Mouse (Mus musculus): ENCODE data around the gene Dnajb12.
"Not testable (repeated sequence)": the region's sequence is repeated elsewhere in the genome, so short reads cannot be mapped to it uniquely, and the experiment has no call there.

Gene Dnajb12

DNA sequence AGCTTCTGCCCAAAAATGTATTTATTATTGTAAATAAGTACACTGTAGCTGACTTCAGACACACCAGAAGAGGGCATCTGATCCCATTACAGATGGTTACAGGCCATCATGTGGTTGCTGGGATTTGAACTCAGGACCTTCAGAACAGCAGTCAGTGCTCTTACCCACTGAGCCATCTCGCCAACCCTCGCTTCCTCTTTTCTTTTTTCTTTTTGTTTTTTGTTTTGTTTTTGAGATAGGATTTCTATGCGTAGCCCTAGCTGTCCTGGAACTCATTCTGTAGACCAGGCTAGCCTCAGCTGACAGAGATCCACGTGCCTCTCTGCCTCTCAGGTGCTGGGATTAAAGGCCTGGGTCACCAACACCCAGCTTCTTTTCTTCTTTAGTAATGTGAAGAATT lies 6.7 kb upstream of the Dnajb12 start:
- not testable (repeated sequence) for DNase-seq (ENCODE audit: low read depth)

DNA sequence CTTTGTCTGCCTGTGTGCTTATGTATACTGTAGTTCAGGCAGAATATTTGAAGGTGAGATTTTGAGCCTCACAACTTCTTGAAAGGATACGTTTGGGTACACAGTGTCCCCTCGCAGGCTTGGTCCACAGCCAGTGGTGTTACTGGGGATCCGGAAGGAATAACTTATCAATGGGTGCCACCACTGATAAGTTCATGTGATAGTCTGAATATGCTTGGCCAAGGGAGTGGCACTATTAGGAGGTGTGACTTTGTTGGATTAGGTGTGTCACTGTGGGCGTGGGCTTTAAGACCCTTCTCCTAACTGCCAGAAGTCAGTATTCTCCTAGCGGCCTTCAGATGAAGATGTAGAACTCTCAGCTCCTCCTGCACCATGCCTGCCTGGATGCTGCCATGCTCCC lies 6.2 kb upstream of the Dnajb12 start:
- DNase-seq (ENCODE audit: low read depth), result no peak

DNA sequence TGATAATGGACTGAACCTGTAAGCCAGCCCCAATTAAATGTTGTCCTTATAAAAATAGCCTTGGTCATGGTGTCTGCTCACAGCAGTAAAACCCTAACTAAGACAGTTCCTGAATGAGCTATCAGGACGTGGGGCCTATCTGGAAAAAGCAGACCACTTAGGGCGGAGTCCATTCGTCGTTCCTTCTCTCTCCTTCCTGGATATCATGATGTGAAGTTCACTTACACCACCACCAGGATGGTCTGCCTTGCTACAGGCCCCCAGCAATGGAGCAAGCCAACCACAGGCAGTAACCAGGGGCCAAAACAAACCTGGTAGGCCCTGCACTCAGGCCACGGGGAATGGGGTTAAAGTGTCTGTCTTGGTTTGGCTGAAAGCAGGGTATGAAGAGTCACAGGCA lies 5.7 kb upstream of the Dnajb12 start:
- DNase-seq (ENCODE audit: low read depth), result no peak

DNA sequence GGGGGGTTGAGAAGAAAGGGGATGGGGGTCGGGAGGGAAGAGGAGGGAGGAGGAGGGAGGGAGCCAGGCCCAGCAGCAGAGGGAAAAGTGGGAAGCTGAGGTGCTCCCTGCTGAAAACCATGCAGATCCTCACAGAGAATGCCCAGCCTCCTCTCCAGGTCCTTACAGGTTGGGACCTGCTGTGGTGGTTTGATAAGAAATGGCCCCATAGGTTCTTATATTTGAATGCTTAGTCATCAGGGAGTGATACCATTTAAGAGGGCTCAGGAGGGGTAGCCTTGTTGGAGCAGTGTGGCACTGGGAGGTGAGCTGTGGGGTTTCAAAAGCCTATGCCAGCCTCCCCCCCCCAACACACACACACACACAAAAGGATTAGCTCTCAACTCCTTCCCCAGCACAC lies 4.0 kb upstream of the Dnajb12 start:
- no peak for DNase-seq (ENCODE audit: low read depth)

DNA sequence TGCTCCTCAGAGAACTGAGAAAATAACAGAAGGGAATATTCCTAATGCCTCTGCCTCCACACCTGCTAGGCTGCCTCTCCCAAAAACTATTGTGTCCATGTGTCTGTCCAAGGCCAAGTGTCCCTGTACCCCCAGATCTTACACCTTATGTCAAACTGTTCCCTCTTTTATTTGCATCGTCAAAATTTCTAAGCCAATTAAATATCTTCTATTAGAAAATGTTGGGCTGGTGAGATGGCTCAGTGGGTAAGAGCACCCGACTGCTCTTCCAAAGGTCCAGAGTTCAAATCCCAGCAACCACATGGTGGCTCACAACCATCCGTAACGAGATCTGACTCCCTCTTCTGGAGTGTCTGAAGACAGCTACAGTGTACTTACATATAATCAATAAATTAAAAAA lies 2.7 kb upstream of the Dnajb12 start:
- DNase-seq (ENCODE audit: low read depth), result not testable (repeated sequence)

DNA sequence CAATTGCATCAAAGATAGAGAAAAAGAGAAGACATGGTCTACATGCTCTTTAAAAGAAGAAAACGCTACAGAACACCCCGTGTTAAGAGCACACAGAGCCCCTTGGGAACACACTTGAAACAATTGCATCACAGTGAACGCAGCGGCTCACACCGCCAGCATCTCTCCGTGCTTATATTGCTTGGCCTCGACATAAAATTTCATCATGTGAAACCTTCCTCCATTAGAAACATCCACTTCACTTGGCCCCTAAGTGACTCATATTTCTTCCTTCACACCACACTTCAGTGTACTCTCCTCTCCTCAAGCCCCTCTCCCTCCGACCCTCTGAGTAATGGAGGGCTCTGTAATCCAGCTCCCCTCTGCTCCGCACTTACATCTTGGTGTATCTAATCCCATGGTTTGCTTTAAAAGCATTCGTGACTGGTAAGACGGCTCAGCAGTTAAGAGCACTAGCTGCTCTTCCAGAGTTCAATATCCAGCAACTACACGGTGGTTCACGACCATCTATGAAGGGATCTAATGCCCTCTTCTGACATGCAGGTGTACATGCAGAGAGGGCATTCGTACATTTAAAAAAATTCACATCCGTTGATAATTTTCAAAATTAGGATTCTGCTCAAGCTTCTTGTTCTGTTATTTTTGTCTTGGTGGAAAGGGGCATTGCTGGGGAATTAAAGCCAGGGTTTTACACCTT lies 1.8 kb upstream of the Dnajb12 start:
- no peak for DNase-seq (ENCODE audit: low read depth)

DNA sequence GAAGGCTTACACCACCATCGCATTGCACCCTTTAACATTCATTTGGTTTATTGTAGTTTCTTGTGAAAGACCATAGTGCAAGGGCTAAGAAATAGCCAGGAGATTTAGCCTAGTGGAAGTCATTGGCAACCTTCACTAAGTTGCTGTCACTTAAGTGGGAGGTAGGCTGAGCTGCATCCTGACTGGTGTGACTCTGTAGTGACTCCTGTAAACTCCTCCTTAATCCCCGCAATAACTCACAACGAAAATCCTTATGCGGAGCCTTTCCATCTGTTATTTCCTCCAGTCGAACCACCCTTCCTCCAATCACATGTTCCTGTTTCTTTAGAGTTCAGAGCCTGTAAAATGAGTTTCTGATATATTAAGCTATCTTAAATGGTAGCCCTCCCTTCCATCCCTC lies 533 bp upstream of the Dnajb12 start:
- DNase-seq (ENCODE audit: low read depth), result no peak

DNA sequence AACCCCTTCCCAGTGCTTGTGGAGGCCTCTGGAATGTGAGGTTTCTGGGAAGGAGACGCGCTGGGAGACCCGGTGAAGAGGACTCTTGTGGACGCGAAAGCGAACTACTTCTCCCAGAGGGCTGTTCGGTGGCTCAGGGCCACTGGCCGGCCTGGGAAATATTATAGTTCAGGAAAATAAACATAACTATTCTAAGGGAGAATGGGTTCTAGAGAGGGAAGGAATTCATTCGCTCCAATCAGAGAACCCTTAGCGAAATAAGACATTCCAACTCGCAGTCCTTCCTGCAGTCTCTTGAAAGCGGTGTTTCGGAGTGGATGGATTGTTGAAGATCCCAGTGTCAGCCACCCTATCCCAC lies 652 bp downstream of the Dnajb12 start:
- no peak for DNase-seq (ENCODE audit: low read depth)

DNA sequence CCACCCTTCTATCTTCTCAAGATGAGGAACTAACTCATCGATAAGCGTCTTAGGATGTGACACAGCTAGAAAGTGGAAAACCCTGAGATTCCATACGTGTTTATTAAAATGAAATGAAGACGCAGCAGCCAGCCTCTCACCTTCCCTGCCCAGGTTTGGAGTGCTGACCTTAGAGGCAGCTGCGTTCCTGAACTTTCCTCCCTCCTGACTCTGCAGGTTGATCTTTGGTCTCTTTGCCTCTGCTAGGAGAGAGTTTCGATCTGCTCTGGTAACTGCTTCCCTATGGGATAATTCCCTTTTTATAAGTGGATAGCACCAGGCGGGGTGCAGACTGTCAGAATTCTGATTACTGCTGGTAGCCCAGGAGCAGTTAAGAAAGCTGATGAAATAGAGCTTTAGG lies 1.5 kb downstream of the Dnajb12 start:
- DNase-seq (ENCODE audit: low read depth), result no peak

DNA sequence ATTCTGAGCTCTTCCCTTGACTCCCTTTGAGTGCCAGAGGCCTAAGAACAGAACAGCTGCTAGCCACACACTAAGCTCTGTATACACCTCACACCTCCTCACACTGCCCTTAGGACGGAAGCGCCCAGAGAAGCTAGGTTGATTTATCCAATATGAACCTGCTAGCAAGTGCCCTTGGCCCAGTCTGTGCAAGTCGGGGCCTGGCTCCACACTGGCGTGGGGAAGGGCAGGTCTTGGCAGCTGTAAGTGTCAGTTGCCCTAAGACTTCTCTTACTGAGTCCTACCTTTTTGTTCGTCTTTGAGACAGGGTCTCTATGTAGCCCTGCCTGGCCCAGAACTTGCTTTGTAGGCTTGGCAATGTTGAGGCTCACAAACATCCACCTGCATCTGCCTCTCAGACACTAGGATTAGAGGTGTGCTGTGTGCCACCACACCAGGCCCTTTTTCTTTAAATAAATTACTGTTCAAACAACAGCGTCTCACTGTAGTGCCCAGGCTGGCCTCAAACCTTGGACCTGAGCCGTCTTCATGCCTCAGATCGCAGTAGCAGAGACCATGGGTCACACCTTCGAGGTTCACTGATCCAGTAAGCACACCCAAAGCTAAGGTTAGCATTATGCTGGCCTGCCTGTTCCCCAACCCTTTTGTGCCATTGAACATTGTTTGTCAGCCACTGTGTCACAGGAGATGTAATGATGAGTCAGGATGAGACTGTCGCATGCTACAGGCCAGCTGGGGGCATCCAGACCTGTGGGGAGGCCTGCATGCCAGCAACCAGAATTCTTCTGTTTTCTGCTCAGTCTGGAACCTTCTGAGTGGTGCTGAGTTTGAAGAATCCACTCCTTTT lies 5.2 kb downstream of the Dnajb12 start:
- no peak for DNase-seq (ENCODE audit: low read depth)

DNA sequence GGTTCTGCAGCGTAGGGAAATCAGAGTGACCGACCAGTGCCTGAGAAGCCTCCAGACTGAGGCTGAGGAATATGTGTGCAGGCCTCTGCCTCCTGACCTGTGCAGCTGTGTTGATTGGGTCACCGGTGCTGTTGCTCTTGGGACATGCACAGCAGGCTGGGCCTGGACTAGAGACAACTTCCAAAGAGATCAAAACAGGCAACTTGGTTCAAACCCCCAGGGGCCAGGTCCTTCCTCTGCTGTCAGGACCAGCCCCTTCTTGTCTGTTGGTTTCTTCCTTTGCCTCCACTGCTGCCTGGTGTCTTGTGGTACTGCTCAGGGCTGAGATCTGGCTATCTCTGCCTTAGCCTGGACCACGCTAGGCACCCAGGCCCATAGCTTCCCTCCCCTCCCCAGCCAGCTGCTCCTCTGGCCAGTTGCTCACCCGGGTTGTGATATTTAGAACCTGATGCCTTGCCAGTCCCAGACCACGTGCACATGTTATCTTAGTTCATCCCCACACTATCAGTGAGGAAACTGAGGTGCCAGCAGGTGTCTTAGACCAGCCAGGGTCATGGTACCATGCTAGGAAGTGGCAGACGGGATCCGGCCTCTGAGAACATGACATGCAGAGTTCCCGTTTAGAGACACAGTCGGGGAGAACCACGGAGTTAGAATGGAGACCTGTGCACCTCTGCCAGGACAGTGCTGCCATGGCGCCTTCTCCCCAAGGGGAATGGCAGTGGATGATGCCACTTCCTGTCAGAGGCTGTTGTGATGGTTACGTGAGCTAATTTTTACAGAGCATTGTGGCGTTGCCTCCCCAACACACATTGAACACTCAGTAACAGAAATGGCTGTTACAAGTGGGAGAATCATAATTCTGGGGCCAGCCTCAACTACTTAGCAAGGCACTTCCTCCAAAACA lies 6.1 kb downstream of the Dnajb12 start:
- DNase-seq (ENCODE audit: low read depth), result peak; percentile 53

DNA sequence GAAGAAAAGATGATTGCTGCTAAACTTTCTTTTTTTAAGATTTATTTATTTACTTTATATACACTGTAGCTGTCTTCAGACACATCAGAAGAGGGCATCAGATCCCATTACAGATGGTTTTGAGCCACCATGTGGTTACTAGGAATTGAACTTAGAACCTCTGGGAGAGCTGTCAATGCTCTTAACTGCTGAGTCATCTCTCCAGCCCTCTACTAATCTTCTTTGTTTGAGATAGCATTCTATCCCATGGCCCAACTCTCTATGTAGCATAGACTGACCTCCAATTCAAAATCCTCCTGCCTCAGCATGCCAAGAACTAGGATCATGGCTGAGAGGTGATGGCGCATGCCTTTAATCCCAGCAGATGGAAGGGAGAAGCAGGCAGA lies 6.7 kb downstream of the Dnajb12 start:
- no peak for DNase-seq (ENCODE audit: low read depth)

DNA sequence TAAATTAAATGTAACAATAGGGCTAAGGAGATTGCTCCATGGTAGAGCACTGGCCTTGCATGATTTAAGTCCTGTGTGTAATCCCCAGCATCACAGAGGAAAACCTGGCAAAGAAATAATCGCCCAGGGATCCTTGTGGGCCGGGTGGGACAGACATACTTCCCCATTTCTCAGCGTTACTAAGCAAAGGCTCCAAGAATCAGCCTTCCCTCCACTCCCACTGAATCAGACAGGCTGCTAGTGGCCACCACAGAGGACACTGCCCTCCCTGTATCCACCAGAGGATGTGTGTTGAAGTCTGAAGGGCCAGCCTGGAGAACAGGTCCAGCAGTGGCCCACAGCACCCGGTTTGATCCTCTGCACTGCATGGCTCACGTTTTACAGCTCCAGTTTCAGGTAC lies 8.1 kb downstream of the Dnajb12 start:
- no peak for DNase-seq (ENCODE audit: low read depth)

DNA sequence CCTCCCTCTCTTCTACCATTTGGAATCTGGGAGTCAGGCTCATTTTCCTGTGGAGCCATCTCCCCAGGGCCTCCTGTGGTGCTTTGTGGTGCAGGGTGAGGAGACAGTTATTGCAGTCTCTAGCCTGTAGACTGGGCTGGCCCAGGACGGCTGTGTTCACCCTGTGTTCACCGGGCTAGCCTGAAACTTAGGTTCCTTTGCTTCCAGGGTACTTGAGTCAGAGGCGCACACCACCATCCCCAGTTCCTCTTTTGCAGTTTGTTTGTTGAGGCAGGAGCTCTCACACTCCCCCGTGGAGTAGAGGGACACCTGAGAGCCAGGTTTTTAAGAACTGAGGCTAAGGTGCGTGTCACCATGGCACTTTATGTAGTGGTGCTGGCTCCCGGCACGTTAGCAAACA lies 10.0 kb downstream of the Dnajb12 start:
- DNase-seq (ENCODE audit: low read depth), result no peak

DNA sequence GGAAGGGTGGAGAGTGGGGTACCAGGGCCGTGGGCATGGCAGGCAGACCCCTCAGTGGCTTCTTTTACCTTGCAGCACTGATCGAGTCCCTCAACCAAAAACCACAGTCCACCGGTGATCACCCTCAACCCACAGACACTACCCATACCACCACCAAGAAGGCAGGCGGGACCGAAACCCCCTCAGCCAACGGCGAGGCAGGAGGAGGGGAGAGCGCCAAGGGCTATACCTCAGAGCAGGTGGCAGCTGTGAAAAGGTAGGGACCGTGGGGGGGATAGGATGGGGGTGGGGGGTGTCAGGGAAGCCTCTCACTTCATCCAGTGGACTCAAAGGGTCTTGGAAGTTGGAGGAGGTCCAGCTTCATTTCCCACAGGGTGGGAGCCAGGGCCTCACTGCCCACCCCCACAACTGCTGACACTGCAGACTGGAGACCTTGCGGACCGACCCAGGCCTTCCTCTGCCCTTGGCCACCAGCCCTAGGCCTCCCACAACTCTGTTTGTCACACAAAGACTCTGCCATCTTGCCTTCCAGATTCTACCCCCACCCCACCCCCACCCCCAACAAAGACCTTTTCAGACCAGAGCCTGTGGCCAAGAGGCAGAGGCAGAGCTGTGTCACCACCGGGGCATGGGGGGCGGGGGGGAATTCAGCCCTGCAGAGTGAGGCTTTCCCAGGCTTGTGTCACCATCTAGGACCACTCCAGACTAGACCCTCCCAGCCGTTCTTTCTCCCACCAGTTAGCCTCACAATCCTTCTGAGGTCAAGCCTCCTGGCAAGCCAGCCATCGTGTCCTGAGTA lies 10.8 kb downstream of the Dnajb12 start:
- no peak for DNase-seq (ENCODE audit: low read depth)

DNA sequence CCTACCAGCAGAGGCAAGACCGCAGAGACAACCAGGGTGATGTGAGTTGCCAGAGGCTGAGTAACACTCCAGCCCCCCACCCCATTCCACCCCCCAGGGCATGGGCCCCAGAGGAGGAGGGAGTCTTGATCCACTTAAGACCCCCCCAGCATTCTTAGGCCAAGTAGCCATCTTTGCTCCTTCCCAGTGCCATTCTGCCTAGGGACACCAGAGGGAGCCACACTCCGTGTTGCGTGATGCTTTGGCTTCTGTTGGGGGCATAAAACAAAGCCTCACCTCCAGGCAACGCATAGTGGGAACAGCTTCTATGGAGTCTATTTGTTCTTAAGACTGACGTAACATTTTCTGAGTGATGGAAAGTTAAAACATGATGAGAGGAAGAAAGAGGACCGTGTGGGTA lies 13.6 kb downstream of the Dnajb12 start:
- DNase-seq (ENCODE audit: low read depth), result peak; percentile 85

DNA sequence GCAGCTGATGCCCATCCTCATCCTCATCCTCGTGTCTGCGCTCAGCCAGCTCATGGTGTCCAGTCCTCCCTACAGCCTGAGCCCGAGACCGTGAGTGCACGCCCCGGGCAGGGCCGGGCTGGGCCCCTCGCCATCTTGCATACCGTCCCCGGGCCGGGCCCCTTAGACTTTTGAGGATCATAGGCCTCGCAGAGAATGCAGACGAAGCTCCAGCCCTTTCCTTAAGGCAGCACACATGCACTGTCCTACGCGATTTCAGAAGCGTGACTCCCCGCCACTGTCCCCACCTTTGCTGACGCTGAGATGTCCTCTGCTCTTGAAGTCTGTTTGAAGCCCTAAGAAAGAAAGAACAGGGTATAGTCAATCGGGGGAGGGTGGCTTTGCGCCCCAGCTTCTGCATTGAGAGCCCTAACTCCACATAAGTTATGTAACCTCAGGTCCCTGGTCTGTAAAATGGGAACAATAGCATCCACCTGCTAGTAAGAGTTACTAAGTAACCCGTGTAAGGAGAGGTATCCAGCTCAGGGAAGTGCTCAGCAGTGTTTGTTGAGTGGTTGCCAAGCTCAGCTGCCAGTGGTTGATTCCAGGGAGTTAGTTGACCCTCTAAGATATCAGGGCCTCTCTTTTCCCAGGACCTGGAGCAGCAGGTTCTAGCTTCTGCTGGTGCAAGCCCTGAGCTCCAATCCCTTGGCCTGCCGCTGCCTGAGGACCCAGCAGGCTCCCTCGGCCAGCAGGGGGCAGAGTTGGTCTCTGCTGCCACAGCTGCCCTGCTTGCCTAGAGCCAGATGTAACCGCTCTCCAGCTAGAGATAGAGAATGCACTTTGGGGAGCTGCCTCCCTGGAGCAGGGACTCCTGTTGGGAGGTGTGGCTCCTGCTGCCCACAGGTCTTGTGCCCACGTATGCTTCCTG lies 15.2 kb downstream of the Dnajb12 start:
- peak; percentile 92 for DNase-seq (ENCODE audit: low read depth)

DNA sequence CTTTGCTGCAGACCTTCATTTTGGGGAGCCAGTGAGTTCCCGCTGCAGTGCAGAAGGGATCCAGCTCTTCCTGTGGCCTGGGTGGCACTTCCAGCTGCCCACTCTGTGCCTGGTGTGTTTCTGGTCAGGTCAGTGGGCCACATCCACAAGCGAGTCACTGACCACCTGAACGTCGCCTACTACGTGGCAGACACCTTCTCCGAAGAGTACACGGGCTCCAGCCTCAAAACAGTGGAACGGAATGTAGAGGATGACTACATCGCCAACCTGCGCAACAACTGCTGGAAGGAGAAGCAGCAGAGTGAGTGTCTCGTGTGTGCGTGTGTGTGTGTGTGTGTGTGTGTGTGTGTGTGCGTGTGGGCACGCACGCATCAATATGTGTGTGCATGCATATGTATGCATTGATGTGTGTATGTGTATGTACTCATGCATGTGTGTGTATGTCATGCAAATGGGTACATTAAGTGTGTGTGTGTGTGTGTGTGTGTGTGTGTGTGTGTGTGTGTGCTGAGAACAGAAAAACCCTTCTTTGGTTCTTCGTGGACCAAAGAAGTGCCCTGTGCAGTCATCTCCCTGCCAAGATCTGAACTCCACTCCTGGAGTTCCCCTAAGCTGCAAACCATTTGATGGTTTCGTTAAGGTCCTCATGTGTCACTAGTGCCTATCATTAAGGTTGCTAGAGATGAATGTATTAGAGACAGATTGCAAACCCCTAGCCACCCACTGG lies 16.3 kb downstream of the Dnajb12 start:
- peak; percentile 78 for DNase-seq (ENCODE audit: low read depth)

DNA sequence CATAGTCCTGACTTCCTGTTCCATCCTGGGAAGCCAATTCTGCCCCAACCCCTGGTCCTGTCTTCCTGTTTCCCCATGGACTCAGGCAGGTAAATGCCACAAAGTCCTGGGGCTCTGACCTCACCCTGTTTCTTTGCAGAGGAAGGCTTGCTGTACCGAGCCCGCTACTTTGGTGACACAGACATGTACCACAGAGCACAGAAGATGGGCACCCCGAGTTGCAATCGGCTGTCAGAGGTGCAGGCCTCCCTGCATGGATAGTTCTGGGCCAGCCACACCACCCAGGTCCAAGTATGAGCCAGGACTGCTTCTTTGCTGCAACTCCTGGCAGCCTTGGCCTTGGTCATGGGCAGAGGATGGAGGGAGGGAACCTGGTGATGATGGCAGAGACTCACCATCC lies 16.9 kb downstream of the Dnajb12 start:
- no peak for DNase-seq (ENCODE audit: low read depth)

DNA sequence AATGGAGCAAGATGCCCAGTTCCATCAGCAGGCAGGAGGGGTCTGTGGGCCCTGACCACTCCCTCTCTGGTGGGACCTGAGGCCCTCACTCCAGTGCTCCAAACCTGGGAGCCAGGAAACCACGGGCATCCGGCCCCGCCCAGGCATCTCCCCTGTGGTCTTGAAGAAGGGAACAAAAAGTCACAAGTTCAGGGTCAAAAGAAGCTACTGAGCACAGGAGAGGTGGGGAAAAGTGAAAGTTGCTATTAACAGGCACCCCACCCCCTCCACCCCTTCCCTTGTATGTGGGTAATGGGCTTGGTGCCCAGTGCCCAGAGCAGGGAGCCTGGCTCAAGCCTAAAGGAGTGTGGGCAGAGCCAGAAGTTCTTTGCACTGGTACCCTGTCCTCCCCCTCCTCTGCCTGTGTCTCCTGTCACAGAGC lies 17.6 kb downstream of the Dnajb12 start:
- peak; percentile 91 for DNase-seq (ENCODE audit: low read depth)
